25 mouse cellular contexts compared by ENCODE assay signal in the genomic region with DNA sequence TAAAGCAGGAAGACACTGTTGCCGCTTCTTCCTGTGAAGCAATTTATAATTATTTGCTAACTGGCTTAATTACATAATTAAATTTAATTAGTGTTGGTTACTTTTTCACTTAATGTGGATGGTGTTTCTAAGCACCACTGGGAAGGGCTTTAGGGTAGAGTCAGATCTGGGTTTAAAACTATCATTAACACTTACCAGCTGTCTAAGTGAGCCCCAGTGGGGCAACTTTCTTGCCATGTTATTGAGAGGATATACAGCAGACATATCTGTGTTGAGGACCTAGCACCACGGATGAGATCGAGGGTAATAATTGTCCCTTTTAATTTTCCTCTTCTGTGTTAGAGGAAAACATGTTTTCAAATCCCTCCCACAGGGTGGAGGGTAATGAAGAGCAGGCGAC.
DNase-seq lines count a peak whose midpoint lies in the region; ATAC-seq and TF ChIP-seq lines count a peak whose summit lies in the region.
"Had no signal": no experiment of that assay in that cellular context is flagged by ENCODE, and none has a peak within 500 bp of the region (broad histone marks: within the 10 kb centered on the region; RNA-seq: fewer than 3 reads in every experiment).

No protein-coding gene starts in this region.

- H3K27me3 ChIP-seq in hindbrain, embryonic 14.5 days (ENCODE audit: control insufficient read depth, insufficient read depth, low read length) = no peaks in the 10 kb centered on the region
- H3K27me3 ChIP-seq in hindbrain, embryonic 11.5 days (ENCODE audit: control insufficient read depth, insufficient read depth, low read length) = no peaks in the 10 kb centered on the region
- H3K27me3 ChIP-seq in neural tube, embryonic 13.5 days = no peaks in the 10 kb centered on the region
- H3K27me3 ChIP-seq in hindbrain, postnatal 0 days (ENCODE audit: insufficient read depth, low read length) = no peaks in the 10 kb centered on the region
- no peaks in the 10 kb centered on the region for H3K27me3 ChIP-seq in neural tube, embryonic 15.5 days (replicated peaks)
- H3K27me3 ChIP-seq: embryonic facial prominence, embryonic 13.5 days; embryonic facial prominence, embryonic 15.5 days; forebrain, embryonic 12.5 days had no signal

- 67% methylated on average over 4 of the region's 4 CpGs for WGBS in hindbrain, embryonic 14.5 days
- 77% methylated on average over 4 of the region's 4 CpGs for WGBS in hindbrain, embryonic 11.5 days
- 62% methylated on average over 4 of the region's 4 CpGs for WGBS in neural tube, embryonic 13.5 days
- 75% methylated on average over 4 of the region's 4 CpGs for WGBS in hindbrain, postnatal 0 days
- 41% methylated on average over 4 of the region's 4 CpGs for WGBS in neural tube, embryonic 15.5 days

- no peaks in the 10 kb centered on the region for H3K4me1 ChIP-seq in hindbrain, embryonic 14.5 days (replicated peaks; ENCODE audit: control insufficient read depth, insufficient read depth, low read length)
- no peaks in the 10 kb centered on the region for H3K4me1 ChIP-seq in hindbrain, embryonic 11.5 days (replicated peaks; ENCODE audit: control insufficient read depth, insufficient read depth, low read length)
- H3K4me1 ChIP-seq in neural tube, embryonic 13.5 days (replicated peaks) = no peaks in the 10 kb centered on the region
- H3K4me1 ChIP-seq in hindbrain, postnatal 0 days (ENCODE audit: insufficient read depth, low read length) = no peaks in the 10 kb centered on the region
- no peaks in the 10 kb centered on the region for H3K4me1 ChIP-seq in neural tube, embryonic 15.5 days
- H3K4me1 ChIP-seq: embryonic facial prominence, embryonic 13.5 days; embryonic facial prominence, embryonic 15.5 days; forebrain, embryonic 10.5 days; forebrain, embryonic 12.5 days had no signal

- H3K27ac ChIP-seq in hindbrain, embryonic 14.5 days = no peak overlapping the region
- H3K27ac ChIP-seq in hindbrain, embryonic 11.5 days (ENCODE audit: low read depth, low read length) = no peak overlapping the region
- H3K27ac ChIP-seq in neural tube, embryonic 13.5 days (replicated peaks) = no peak overlapping the region
- no peak overlapping the region for H3K27ac ChIP-seq in hindbrain, postnatal 0 days
- no peak overlapping the region for H3K27ac ChIP-seq in neural tube, embryonic 15.5 days (replicated peaks)
- H3K27ac ChIP-seq: embryonic facial prominence, embryonic 13.5 days; embryonic facial prominence, embryonic 15.5 days; forebrain, embryonic 10.5 days; forebrain, embryonic 12.5 days had no signal

- DNase-seq in hindbrain, embryonic 14.5 days (ENCODE audit: low spot score) = no peak
- no peak for DNase-seq in hindbrain, embryonic 11.5 days (ENCODE audit: low spot score)
- no peak for DNase-seq in neural tube, embryonic 10.5 days (ENCODE audit: extremely low spot score, low spot score)
- DNase-seq in hindbrain, postnatal 0 days (ENCODE audit: low spot score) = peak; percentile 4
- no peak for DNase-seq in urinary bladder, postnatal 4 days (ENCODE audit: low spot score in 2 of 2)
- no peak for DNase-seq in layer of hippocampus, adult 8-10 months (ENCODE audit: low spot score in 2 of 2)
- DNase-seq: adrenal gland, adult 8-10 months; adrenal gland, postnatal 14 days; adrenal gland, postnatal 36 days; cerebellum, adult 11 months; cerebellum, adult 18-20 months; cerebellum, adult 8-10 months; cerebellum, adult 9-11 months; cerebellum, postnatal 14 days; cerebellum, postnatal 36 days; embryo, embryonic 11 days had no signal

- H3K36me3 ChIP-seq in hindbrain, embryonic 14.5 days (replicated peaks; ENCODE audit: control insufficient read depth, insufficient read depth) = no peaks in the 10 kb centered on the region
- no peaks in the 10 kb centered on the region for H3K36me3 ChIP-seq in hindbrain, embryonic 11.5 days (ENCODE audit: control insufficient read depth, insufficient read depth, low read length)
- H3K36me3 ChIP-seq in neural tube, embryonic 13.5 days = no peaks in the 10 kb centered on the region
- no peaks in the 10 kb centered on the region for H3K36me3 ChIP-seq in hindbrain, postnatal 0 days (ENCODE audit: insufficient read depth, low read length)
- H3K36me3 ChIP-seq in neural tube, embryonic 15.5 days = no peaks in the 10 kb centered on the region
- H3K36me3 ChIP-seq: embryonic facial prominence, embryonic 13.5 days; embryonic facial prominence, embryonic 15.5 days; forebrain, embryonic 10.5 days; forebrain, embryonic 12.5 days had no signal

- no peaks in the 10 kb centered on the region for H3K9me3 ChIP-seq in hindbrain, embryonic 14.5 days (ENCODE audit: control insufficient read depth, low read length)
- H3K9me3 ChIP-seq in hindbrain, embryonic 11.5 days (ENCODE audit: control insufficient read depth, low read length) = no peaks in the 10 kb centered on the region
- 0 out of 2 replicates have a peak, but pooled peaks cover 2% of the 10 kb centered on the region for H3K9me3 ChIP-seq in neural tube, embryonic 13.5 days
- no peaks in the 10 kb centered on the region for H3K9me3 ChIP-seq in hindbrain, postnatal 0 days (ENCODE audit: low read length)
- no peaks in the 10 kb centered on the region for H3K9me3 ChIP-seq in neural tube, embryonic 15.5 days (replicated peaks)
- H3K9me3 ChIP-seq: embryonic facial prominence, embryonic 13.5 days; embryonic facial prominence, embryonic 15.5 days; forebrain, embryonic 10.5 days; forebrain, embryonic 12.5 days had no signal

- no peak overlapping the region for H3K4me3 ChIP-seq in hindbrain, embryonic 14.5 days (replicated peaks; ENCODE audit: low read length)
- no peak overlapping the region for H3K4me3 ChIP-seq in hindbrain, embryonic 11.5 days (ENCODE audit: low read depth, low read length)
- no peak overlapping the region for H3K4me3 ChIP-seq in neural tube, embryonic 13.5 days
- no peak overlapping the region for H3K4me3 ChIP-seq in hindbrain, postnatal 0 days (ENCODE audit: low read length)
- H3K4me3 ChIP-seq in neural tube, embryonic 15.5 days (replicated peaks) = no peak overlapping the region
- H3K4me3 ChIP-seq: embryonic facial prominence, embryonic 13.5 days; embryonic facial prominence, embryonic 15.5 days; erythroblast, embryonic 14.5 days; forebrain, embryonic 10.5 days; forebrain, embryonic 12.5 days had no signal

- H3K9ac ChIP-seq in hindbrain, embryonic 14.5 days = no peak overlapping the region
- no peak overlapping the region for H3K9ac ChIP-seq in hindbrain, embryonic 11.5 days (ENCODE audit: low read depth, low read length)
- no peak overlapping the region for H3K9ac ChIP-seq in neural tube, embryonic 13.5 days
- no peak overlapping the region for H3K9ac ChIP-seq in hindbrain, postnatal 0 days (replicated peaks; ENCODE audit: low read length)
- H3K9ac ChIP-seq in neural tube, embryonic 15.5 days (replicated peaks) = no peak overlapping the region
- H3K9ac ChIP-seq: embryonic facial prominence, embryonic 13.5 days; embryonic facial prominence, embryonic 15.5 days; forebrain, embryonic 12.5 days had no signal

- peak; percentile 53; the same call in 1 of the 2 replicates for ATAC-seq in hindbrain, embryonic 14.5 days (ENCODE audit: low FRiP score)
- ATAC-seq in hindbrain, embryonic 11.5 days (ENCODE audit: low FRiP score) = no peak
- ATAC-seq in neural tube, embryonic 13.5 days (ENCODE audit: low read depth) = peak; percentile 93
- ATAC-seq in hindbrain, postnatal 0 days = no peak
- ATAC-seq in neural tube, embryonic 15.5 days (ENCODE audit: low FRiP score) = peak; percentile 61; the same call in 1 of the 2 replicates
- ATAC-seq: forebrain, embryonic 14.5 days; forebrain, embryonic 16.5 days had no signal

- no peak overlapping the region for H3K4me2 ChIP-seq in hindbrain, embryonic 14.5 days (replicated peaks)
- no peak overlapping the region for H3K4me2 ChIP-seq in hindbrain, embryonic 11.5 days (replicated peaks; ENCODE audit: low read depth, low read length)
- no peak overlapping the region for H3K4me2 ChIP-seq in neural tube, embryonic 13.5 days
- H3K4me2 ChIP-seq in hindbrain, postnatal 0 days (ENCODE audit: low read depth, low read length) = no peak overlapping the region
- H3K4me2 ChIP-seq in neural tube, embryonic 15.5 days = no peak overlapping the region
- H3K4me2 ChIP-seq: embryonic facial prominence, embryonic 13.5 days; embryonic facial prominence, embryonic 15.5 days; forebrain, embryonic 12.5 days had no signal

- no peak for TF ChIP-seq CTCF in hindbrain, postnatal 0 days (IDR thresholded peaks at IDR 0.05; ENCODE audit: low read depth)

Comparison
In these comparisons a context has a peak if more than half of its experiments do, and no peak if none do; other contexts are left out.
1. ATAC-seq: peak in hindbrain, embryonic 14.5 days (single experiment), neural tube, embryonic 13.5 days (single experiment) and neural tube, embryonic 15.5 days (single experiment); none in hindbrain, embryonic 11.5 days (single experiment) and hindbrain, postnatal 0 days (single experiment).